Mouse (Mus musculus) midbrain, embryonic 14.5 days (tissue): ENCODE data around the gene Ccnl2. TPM values are rescaled to one million over a fixed set of nuclear protein-coding genes. Genes with fewer than 3 reads are reported as not detected.

Experiments
- ATAC-seq: fragments of 200-750 bp; cut with Nextera tagmentation; 2 replicates; pipeline ENCODE4 v1.8.0; 2017; ENCODE audit warnings: moderate number of reproducible peaks, moderate library complexity; ENCODE audit not compliant: low FRiP score, low TSS enrichment
- DNase-seq: peaks from one replicate; pipeline ENCODE4 v3.0.0-alpha.2; 2015
- H3K27ac ChIP-seq: fragments of 300-500 bp; sonication (generic); replicated peaks from 2 replicates; pipeline ENCODE4 v1.5.1; 2014; ENCODE audit warnings: mild to moderate bottlenecking, low read depth, low read length, moderate library complexity
- H3K27me3 ChIP-seq: fragments of 300-500 bp; sonication (generic); 2 replicates; pipeline ENCODE4 v1.6.1; 2014; ENCODE audit warnings: low read length, control low read depth, mixed read lengths; ENCODE audit not compliant: control insufficient read depth, insufficient read depth
- H3K36me3 ChIP-seq: fragments of 300-500 bp; sonication (generic); 2 replicates; pipeline ENCODE4 v1.6.1; 2014; ENCODE audit warnings: low read length, control low read depth; ENCODE audit not compliant: control insufficient read depth, insufficient read depth
- H3K4me1 ChIP-seq: fragments of 300-500 bp; sonication (generic); 2 replicates; pipeline ENCODE4 v1.6.1; 2014; ENCODE audit warnings: mild to moderate bottlenecking, antibody characterized with exemption, low read length, control low read depth; ENCODE audit not compliant: control insufficient read depth, insufficient read depth
- H3K4me2 ChIP-seq: fragments of 300-500 bp; sonication (generic); 2 replicates; pipeline ENCODE4 v1.6.1; 2014; ENCODE audit warnings: mild to moderate bottlenecking, low read length, moderate library complexity
- H3K4me3 ChIP-seq: fragments of 300-500 bp; sonication (generic); replicated peaks from 2 replicates; pipeline ENCODE4 v1.5.1; 2014; ENCODE audit warnings: low read depth, low read length
- H3K9ac ChIP-seq: fragments of 300-500 bp; sonication (generic); replicated peaks from 2 replicates; pipeline ENCODE4 v1.6.1; 2014; ENCODE audit warnings: mild to moderate bottlenecking, low read length, moderate library complexity
- H3K9me3 ChIP-seq: fragments of 300-500 bp; sonication (generic); 2 replicates; pipeline ENCODE4 v1.6.1; 2016; ENCODE audit warnings: low read length, control low read depth, mixed read lengths; ENCODE audit not compliant: control insufficient read depth
- WGBS: fragments of 180-500 bp; shearing (Covaris S2); extraction: QIAGEN DNeasy Blood & Tissue Kit; methylation state at CpG from one replicate; pipeline ENCODE4 v1.1.7; 2014; 5-methylcytosine and 5-hydroxymethylcytosine counted together
- polyA plus RNA-seq: library from polyadenylated mRNA; unstranded; fragments of >200 nt; fragmentation: Nextera tagmentation; extraction: Ambion mirVana; gene quantifications from 2 replicates; pipeline ENCODE4 v1.2.1, GENCODE M21; 2014

Ccnl2 gene
- polyA plus RNA-seq, 1 experiment from 2014 or later = 162 TPM

DNA sequence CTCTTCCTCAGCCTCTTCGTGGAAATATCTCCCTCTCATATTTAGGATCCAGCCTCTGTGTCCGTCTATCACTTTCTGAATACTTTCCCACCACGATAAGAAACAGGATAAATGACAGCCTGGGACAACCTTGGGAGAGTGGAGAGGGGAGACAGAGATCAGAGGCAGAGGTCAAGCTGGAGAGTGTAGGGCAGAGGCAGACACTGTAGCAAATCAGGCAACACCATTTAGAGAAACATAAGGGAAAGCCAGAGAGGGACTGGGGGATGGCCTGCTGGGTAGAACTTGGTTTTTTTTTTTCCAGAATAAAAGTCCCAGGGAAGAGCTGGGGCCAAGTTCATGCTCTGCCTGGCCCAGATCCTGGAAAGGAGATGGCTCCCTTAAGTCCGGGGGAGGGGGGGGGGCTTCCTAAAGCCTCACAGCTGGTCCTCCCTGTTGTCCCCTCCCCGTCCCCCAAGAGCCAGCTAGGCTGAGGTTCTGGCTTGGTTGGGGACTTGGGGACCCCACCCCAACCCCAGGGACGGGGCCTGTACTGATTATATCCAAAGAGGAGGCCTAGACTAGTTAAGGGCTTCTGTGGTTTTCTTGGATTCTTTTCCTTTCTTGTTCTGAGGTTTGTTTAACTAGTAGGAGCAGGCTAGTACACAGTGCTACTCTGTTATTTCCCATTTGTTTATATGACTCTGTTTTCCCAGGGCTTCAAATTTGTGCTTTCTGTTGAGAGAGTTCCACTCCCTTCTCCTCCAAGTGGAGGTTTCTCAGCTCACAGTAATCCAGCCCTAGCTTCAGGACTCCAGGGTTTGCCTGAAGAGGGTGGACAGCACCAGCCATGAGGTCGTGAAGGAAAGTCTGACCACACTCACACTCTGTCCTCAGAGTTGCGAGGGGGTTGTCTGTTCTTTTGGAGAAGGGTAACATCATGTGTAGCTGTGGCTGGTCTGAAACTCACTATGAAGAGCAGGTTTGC, 26.2 kb downstream of the Ccnl2 start:
- Histone ChIP-seq H3K36me3 (no peaks in the 10 kb centered on the region), H3K9ac (no peak overlapping the region), H3K27ac (no peak overlapping the region), H3K4me2 (no peak overlapping the region), H3K4me3 (no peak overlapping the region), H3K4me1 (peaks cover 10% of the 10 kb centered on the region; the same call in 1 of the 2 replicates), H3K9me3 (no peaks in the 10 kb centered on the region), H3K27me3 (no peaks in the 10 kb centered on the region; the same call in none of the 2 replicates)
- ATAC-seq = no peak
- no peak for DNase-seq
- WGBS = 60% methylated on average over 8 of the region's 8 CpGs

DNA sequence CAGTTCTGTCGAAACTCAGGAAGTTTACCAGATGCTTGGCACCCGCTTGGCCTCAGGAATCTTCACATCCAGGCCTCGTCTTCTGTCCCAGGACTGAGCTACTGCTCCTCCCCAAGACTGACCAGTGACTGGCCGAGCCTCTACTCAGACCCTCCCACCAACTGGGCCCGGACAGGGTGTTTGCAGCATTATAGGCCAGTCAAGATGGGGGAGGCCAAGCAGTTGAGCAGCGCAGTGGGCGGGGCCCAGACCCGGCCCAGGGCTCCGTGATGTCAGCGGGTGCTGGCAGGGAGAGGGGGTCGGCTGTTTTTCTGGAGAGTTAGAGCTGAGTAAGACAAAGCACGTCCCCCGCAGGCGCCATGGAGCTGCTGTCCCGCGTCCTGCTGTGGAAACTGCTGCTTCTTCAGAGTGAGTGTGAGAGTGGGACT, 27.2 kb downstream of the Ccnl2 start, which contains the start of gene Mxra8:
Gene Mxra8 (plus strand): TSS at position 198 of the 428 bp plus-strand sequence.
- WGBS = 2% methylated on average over 16 of the region's 16 CpGs
- no peaks in the 10 kb centered on the region for H3K36me3 ChIP-seq
- H3K4me2 ChIP-seq = peak within 1 kb of the TSS; percentile 49
- H3K27ac ChIP-seq = no peak within 1 kb of the TSS
- H3K9ac ChIP-seq = peak within 1 kb of the TSS; percentile 26; the same call in 1 of the 2 replicates
- ATAC-seq = 0 out of 2 replicates have a peak, but pooled peaks have one; percentile 56
- H3K27me3 ChIP-seq = no peaks in the 10 kb centered on the region; the same call in none of the 2 replicates
- H3K9me3 ChIP-seq = no peaks in the 10 kb centered on the region
- DNase-seq = peak; percentile 36
- peak within 1 kb of the TSS; percentile 24 for H3K4me3 ChIP-seq
- peaks cover 10% of the 10 kb centered on the region; the same call in 1 of the 2 replicates for H3K4me1 ChIP-seq

DNA sequence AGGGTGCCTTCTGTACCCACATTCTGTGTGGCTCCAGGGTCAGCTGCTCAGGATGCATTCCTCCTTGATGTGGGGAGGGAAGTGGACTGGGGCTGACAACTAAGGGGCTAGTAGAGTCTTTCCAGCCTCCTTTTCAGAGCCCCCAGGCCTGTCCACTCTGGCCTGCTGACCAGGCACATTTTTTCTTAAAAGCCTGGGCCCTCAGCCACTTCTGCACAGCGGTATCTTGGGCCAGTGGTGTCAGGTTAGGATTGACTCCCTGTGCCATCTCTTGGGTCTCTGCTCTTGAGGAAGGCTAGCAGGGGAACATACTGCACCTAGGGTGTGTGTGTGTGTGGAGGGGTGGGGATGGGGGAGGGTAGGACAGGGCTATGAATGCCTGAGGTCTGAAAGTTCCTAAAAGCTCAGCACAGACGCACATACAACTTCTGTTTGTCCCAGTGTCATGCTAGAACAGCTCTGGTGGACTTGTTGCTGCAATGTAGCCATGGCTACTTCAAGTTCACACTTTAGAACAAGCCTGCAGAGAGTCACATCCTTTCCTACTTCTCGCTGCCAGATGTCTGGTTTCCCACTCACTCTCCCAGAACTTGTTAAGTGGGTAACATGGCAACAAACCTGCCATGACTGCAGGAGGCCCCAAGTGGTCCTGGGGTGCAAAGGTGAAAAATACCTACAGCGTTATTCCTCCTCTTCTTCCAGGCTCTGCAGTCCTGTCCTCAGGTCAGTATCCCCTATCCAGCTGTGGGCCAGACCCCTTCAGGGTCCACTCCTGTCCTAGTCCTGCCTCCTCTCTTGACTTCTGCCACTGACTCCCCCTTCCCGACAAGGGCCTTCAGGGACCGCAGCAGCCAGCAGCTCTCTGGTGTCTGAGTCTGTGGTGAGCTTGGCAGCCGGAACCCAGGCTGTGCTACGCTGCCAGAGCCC, 28.1 kb downstream of the Ccnl2 start:
- Histone ChIP-seq H3K4me2 (peak overlapping the region; percentile 49), H3K4me1 (peaks cover 10% of the 10 kb centered on the region; the same call in 1 of the 2 replicates), H3K27ac (no peak overlapping the region), H3K27me3 (no peaks in the 10 kb centered on the region; the same call in none of the 2 replicates), H3K9ac (peak overlapping the region; percentile 26; the same call in 1 of the 2 replicates), H3K9me3 (no peaks in the 10 kb centered on the region), H3K4me3 (peak overlapping the region; percentile 24), H3K36me3 (no peaks in the 10 kb centered on the region)
- no peak for ATAC-seq
- 8% methylated on average over 8 of the region's 8 CpGs for WGBS
- DNase-seq = no peak

DNA sequence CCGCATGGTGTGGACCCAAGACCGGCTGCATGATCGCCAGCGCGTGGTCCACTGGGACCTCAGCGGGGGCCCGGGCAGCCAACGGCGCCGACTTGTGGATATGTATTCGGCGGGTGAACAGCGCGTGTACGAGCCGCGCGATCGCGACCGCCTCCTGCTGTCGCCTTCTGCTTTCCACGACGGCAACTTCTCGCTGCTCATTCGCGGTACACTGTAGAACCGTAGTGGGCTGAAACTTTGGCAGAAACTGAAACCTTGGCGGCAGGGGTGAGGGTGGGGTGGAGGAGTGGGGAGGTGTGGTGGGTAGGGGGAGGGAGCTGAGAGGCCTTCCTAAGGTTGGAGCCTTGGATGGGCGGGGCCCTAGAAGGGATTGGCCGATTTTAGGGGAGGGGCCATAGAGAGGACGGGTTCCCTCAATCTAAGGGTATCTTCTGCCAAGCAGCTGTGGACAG, 28.7 kb downstream of the Ccnl2 start:
- Histone ChIP-seq H3K4me2 (peak overlapping the region; percentile 49), H3K27ac (no peak overlapping the region), H3K4me1 (peaks cover 10% of the 10 kb centered on the region; the same call in 1 of the 2 replicates), H3K9ac (0 out of 2 replicates have a peak overlapping the region, but pooled peaks have one; percentile 26), H3K36me3 (no peaks in the 10 kb centered on the region), H3K27me3 (no peaks in the 10 kb centered on the region; the same call in none of the 2 replicates), H3K4me3 (peak overlapping the region; percentile 24), H3K9me3 (no peaks in the 10 kb centered on the region)
- DNase-seq (peak; percentile 45), ATAC-seq (peak; percentile 32; the same call in 1 of the 2 replicates)
- under 1% methylated on average over 32 of the region's 32 CpGs for WGBS

DNA sequence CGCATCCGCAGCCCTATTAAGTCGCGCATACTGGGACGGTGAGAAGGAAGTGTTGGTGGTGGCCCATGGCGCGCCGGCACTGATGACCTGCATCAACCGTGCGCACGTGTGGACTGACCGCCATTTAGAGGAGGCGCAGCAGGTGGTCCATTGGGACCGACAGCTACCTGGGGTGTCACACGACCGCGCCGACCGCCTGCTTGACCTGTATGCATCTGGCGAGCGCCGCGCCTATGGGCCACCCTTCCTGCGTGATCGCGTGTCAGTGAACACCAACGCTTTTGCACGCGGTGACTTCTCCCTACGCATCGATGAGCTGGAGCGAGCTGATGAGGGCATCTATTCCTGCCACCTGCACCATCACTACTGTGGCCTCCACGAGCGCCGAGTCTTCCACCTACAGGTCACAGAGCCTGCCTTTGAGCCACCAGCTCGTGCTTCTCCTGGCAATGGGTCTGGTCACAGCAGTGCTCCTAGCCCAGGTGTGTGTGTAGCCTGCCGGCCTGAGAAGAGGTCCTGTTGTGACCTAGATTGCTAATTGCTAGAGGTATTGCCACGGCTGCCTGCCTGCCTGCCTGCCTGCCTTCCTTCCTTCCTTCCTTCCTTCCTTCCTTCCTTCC, 29.5 kb downstream of the Ccnl2 start:
- WGBS = 38% methylated on average over 38 of the region's 38 CpGs
- H3K4me3 ChIP-seq = no peak overlapping the region

DNA sequence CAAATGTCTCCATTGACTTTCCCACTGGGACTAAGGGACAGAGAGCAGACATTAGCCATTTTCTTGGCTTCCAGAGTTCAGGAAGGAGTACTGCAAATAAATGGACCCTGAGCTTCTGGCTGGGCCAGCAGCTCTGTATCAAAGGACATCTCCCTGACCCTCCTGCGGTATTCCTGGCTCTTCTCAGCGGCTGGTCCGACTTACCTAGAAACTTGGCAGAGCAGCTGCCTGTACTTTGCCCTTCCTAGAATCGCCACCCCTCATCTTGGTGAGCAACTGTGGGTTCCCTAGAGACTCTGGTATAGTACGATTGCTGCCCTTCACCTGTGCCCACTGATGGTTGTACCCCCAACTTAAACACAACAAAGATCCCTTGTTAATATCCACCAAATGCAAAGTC, 30.9 kb downstream of the Ccnl2 start:
- no peaks in the 10 kb centered on the region for H3K36me3 ChIP-seq
- H3K27ac ChIP-seq = no peak overlapping the region
- 95% methylated on average over 5 of the region's 5 CpGs for WGBS
- no peaks in the 10 kb centered on the region for H3K9me3 ChIP-seq
- no peak for DNase-seq
- H3K4me2 ChIP-seq = no peak overlapping the region
- H3K9ac ChIP-seq = no peak overlapping the region
- H3K4me1 ChIP-seq = peaks cover 21% of the 10 kb centered on the region
- H3K27me3 ChIP-seq = no peaks in the 10 kb centered on the region; the same call in none of the 2 replicates
- ATAC-seq = no peak
- no peak overlapping the region for H3K4me3 ChIP-seq

More for the DNA sequence above, 29.5 kb downstream of the Ccnl2 start:
- no peaks in the 10 kb centered on the region for H3K36me3 ChIP-seq
- H3K9me3 ChIP-seq = no peaks in the 10 kb centered on the region
- H3K27ac ChIP-seq = no peak overlapping the region
- peak overlapping the region; percentile 49 for H3K4me2 ChIP-seq
- no peaks in the 10 kb centered on the region; the same call in none of the 2 replicates for H3K27me3 ChIP-seq
- ATAC-seq (0 out of 2 replicates have a peak, but pooled peaks have one; percentile 4), DNase-seq (no peak)
- H3K4me1 ChIP-seq = peaks cover 15% of the 10 kb centered on the region
- 0 out of 2 replicates have a peak overlapping the region, but pooled peaks have one; percentile 6 for H3K9ac ChIP-seq

DNA sequence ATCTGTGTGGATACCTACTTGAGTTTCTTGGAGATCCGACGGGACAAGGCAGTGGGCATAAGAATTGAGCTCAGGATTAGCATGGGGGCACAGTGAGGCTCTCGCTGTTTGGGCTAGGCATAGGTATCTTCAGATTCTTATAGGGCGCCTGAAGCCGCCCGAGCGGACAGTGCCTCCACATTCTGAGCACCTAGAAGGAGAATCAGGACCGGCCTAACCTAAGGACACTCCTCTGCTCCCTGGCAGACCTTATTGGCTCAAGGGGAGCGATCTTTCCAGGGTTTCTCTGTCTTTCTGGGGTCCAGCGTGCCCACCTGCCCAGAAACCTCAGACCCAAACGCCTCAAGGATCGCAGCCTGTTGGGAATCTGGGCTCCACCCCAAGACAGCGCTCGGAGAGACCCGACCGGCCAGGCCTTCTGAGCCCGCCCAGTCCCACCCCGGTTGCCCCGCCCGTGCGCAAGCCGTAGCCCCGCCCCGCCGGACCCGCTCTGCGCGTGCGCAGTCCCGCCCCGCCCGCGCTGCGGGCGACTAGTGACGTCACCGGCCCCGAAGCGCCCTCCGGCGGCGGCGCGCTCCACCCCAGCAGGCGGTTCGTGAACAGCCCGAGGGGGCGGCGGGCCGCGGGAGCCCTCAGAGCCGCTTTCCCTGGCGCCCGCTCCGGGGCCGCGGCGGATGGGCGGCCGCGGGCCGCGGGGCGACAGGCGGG, 34.7 kb downstream of the Ccnl2 start, which contains the start of gene Dvl1:
Gene Dvl1 (plus strand): TSS at position 532 of the 708 bp plus-strand sequence.
- peak within 1 kb of the TSS; percentile 86 for H3K27ac ChIP-seq
- peak; percentile 96 for DNase-seq
- H3K4me1 ChIP-seq = peaks cover 25% of the 10 kb centered on the region
- WGBS = 2% methylated on average over 65 of the region's 65 CpGs
- H3K4me3 ChIP-seq = peak within 1 kb of the TSS; percentile 85
- H3K9ac ChIP-seq = peak within 1 kb of the TSS; percentile 91
- H3K36me3 ChIP-seq = no peaks in the 10 kb centered on the region
- no peaks in the 10 kb centered on the region; the same call in 1 of the 2 replicates for H3K27me3 ChIP-seq
- H3K9me3 ChIP-seq = no peaks in the 10 kb centered on the region
- ATAC-seq = peak; percentile 88
- peak within 1 kb of the TSS; percentile 95 for H3K4me2 ChIP-seq
